Mouse (Mus musculus) lung, adult 2 months (tissue): ENCODE data around the gene 1600002K03Rik. TPM values are rescaled to one million over a fixed set of nuclear protein-coding genes. Genes with fewer than 3 reads are reported as not detected.
"Not testable (repeated sequence)": the region's sequence is repeated elsewhere in the genome, so short reads cannot be mapped to it uniquely, and the experiment has no call there.

ENCODE experiments used
- DNase-seq: peaks from one replicate; pipeline ENCODE4 v3.0.0; 2022
- H3K4me1 ChIP-seq: fragments of 200-500 bp; 2 replicates; pipeline ENCODE4 v1.6.1; 2011; ENCODE audit warnings: low read length; ENCODE audit not compliant: control insufficient read depth, insufficient read depth
- H3K4me3 ChIP-seq: fragments of 200-500 bp; replicated peaks from 2 replicates; pipeline ENCODE3; 2011; ENCODE audit warnings: low read depth, mild to moderate bottlenecking, control low read depth, low read length; ENCODE audit errors: extremely low read depth
- CTCF ChIP-seq: fragments of 200-500 bp; IDR thresholded peaks from 2 replicates; pipeline ENCODE4 v1.5.1; 2011; ENCODE audit warnings: mild to moderate bottlenecking, low read length, control low read depth; ENCODE audit not compliant: insufficient read depth
- POLR2A ChIP-seq: fragments of 200-500 bp; IDR thresholded peaks from 2 replicates; pipeline ENCODE4 v1.6.1; 2011; ENCODE audit warnings: low read depth, mild to moderate bottlenecking, control low read depth, low read length, borderline replicate concordance; ENCODE audit errors: extremely low read depth
- WGBS: fragments of 180-500 bp; shearing (Covaris S2); methylation state at CpG from one replicate; pipeline ENCODE4 v1.1.7; 2018; 5-methylcytosine and 5-hydroxymethylcytosine counted together
- polyA plus RNA-seq: library from polyadenylated mRNA; depleted of rRNA; stranded (reverse); fragments of >200 nt; gene quantifications from 2 replicates; pipeline ENCODE4 v1.2.3, GENCODE M21; 2012; rRNA removed

1600002K03Rik gene
- polyA plus RNA-seq, 1 experiment: 11.2 TPM

GRCm38 (mm10) chr10:80199440-80200008 lies 26.8 kb downstream of the 1600002K03Rik start:
- WGBS: 57% methylated on average over 3 of the region's 3 CpGs
- Histone ChIP-seq H3K4me3 (no peak overlapping the region), H3K4me1 (no peaks in the 10 kb centered on the region)
- peak; percentile 66 for DNase-seq
- peak; percentile 93 for TF ChIP-seq CTCF
- TF ChIP-seq POLR2A: no peak

DNA sequence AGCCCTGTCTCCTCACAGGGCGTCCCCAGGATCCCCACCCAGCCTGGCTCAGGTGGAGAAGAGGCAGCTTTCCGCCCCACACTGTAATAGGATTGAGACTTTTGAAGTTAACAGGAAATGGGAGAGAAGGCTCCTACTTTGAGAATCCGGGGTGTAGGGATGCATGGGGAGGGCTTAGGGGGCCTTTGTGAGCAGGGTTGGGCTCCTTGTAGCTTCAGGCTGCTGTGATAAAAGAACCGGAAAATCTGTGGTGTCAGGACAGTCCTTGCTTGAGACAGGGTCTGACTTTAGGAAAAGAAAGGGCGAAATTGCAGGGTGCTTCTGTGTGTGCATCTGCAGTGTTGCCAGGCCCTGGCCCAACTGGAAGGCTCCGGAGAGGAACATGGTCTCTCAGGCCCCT lies 27.7 kb downstream of the 1600002K03Rik start:
- Histone ChIP-seq H3K4me3 (no peak overlapping the region), H3K4me1 (no peaks in the 10 kb centered on the region)
- no peak for TF ChIP-seq POLR2A
- no peak for TF ChIP-seq CTCF
- DNase-seq: no peak
- 76% methylated on average over 6 of the region's 6 CpGs for WGBS

DNA sequence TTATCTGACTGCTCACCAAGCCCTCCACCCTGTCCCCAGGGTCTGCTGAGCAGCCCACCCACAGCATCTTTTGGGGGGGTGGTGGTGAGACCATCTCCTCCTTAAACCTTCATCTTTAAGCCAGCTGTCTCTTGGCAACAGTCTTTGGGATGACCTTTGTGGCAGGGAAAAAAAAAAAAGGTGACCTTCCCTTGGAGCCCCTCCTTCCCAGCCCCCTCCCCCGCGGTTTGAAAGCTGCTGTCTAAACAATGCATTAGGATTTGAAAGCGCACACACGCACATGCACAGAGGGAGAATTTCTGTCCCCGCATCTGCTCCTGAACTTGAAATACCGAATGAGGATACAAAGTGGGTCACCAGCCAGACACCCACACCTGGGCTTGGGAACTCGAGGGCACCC lies 31.3 kb downstream of the 1600002K03Rik start:
- TF ChIP-seq CTCF: no peak
- no peak for TF ChIP-seq POLR2A
- no peaks in the 10 kb centered on the region for H3K4me1 ChIP-seq
- WGBS: 28% methylated on average over 7 of the region's 7 CpGs
- no peak for DNase-seq
- H3K4me3 ChIP-seq: no peak overlapping the region

DNA sequence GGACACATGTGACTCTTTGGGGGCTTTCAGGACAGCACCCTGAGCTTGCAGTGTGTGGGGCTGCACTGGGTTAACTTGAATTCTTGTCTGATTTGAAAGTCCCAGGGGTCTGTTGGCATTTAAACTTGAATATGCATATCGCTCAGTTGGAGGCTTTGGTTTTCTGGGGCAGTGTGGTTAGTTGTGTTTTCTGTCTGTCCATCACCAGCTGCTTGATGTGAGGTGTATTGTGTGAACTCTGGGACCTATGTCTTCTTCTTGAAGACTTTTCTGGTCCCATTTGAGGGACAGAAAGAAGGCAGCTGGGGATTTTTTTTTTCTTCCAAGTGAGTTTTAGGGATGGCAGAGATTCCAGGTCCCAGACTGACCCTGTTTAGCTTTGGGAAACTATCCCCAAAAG lies 34.5 kb downstream of the 1600002K03Rik start:
- WGBS: 75% methylated on average over 1 of the region's 1 CpGs
- Histone ChIP-seq H3K4me3 (no peak overlapping the region), H3K4me1 (no peaks in the 10 kb centered on the region)
- TF ChIP-seq POLR2A (no peak), CTCF (no peak)
- DNase-seq: no peak

- no peak for DNase-seq
- no peak overlapping the region for H3K4me3 ChIP-seq
- H3K4me1 ChIP-seq: no peaks in the 10 kb centered on the region
- no peak for TF ChIP-seq CTCF
- TF ChIP-seq POLR2A: no peak
- WGBS: 79% methylated on average over 10 of the region's 10 CpGs
These were observed 34.9 kb downstream of the 1600002K03Rik start for GRCm38 (mm10) chr10:80207676-80208075.

DNA sequence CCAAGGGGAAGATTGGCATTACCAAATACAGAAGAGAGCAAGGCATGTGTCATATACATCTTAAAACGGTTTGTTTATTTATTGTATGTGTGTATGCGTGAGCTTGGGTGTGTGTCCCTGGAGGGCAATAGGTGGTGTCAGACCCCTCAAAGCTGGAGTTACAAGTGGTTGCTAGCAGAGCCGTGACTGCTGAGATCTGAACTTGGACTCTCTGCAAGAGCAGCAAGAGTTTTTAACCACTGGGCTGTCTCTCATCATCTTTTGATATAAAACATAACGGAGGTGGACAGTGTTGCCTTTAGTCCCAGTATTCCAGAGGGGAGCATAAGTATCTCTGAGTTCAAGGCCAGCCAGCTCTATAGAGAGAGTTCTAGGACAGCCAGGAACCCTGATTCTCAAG lies 35.5 kb downstream of the 1600002K03Rik start:
- Histone ChIP-seq H3K4me3 (no peak overlapping the region), H3K4me1 (no peaks in the 10 kb centered on the region)
- no peak for TF ChIP-seq POLR2A
- no peak for TF ChIP-seq CTCF
- no peak for DNase-seq
- WGBS: 66% methylated on average over 4 of the region's 4 CpGs

- 40% methylated on average over 24 of the region's 24 CpGs for WGBS
- Histone ChIP-seq H3K4me1 (no peaks in the 10 kb centered on the region), H3K4me3 (no peak overlapping the region)
- no peak for TF ChIP-seq POLR2A
- no peak for TF ChIP-seq CTCF
- no peak for DNase-seq
These were observed 36.2 kb downstream of the 1600002K03Rik start for GRCm38 (mm10) chr10:80208841-80209371.

- not testable (repeated sequence) for H3K4me1 ChIP-seq, DNase-seq, H3K4me3 ChIP-seq
- WGBS: 67% methylated on average over 7 of the region's 7 CpGs
These were observed 38.9 kb downstream of the 1600002K03Rik start for GRCm38 (mm10) chr10:80211547-80212103.

- Histone ChIP-seq H3K4me3 (no peak overlapping the region), H3K4me1 (no peaks in the 10 kb centered on the region; the same call in 1 of the 2 replicates)
- WGBS: 44% methylated on average over 16 of the region's 16 CpGs
- DNase-seq: no peak
- TF ChIP-seq CTCF (no peak), POLR2A (no peak)
These were observed 42.5 kb downstream of the 1600002K03Rik start for GRCm38 (mm10) chr10:80215048-80215772.

DNA sequence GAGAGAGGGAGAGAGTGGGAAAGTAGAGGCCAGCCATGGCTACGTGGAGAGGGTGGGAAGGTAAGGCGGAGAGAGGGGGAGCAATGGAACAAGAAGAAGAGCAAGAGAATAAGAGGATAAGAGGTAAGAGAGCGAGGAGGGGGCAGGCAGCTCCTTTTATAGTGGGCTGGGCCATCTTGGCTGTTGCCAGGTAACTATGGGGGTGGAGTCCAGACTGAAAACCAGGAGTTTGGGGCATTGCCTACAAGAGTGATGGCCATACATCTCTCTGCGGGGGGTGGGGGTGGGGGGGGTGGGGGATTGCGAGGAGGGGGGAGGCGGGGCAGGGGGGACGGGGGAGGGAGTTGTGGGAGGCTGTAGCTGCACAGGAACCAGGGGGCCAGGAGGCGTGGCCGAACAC lies 47.9 kb downstream of the 1600002K03Rik start:
- Histone ChIP-seq H3K4me1 (no peaks in the 10 kb centered on the region; the same call in 1 of the 2 replicates), H3K4me3 (no peak overlapping the region)
- no peak for DNase-seq
- TF ChIP-seq CTCF: no peak
- TF ChIP-seq POLR2A: no peak
- 59% methylated on average over 6 of the region's 9 CpGs for WGBS

GRCm38 (mm10) chr10:80223137-80223536 lies 50.4 kb downstream of the 1600002K03Rik start:
- not testable (repeated sequence) for DNase-seq, H3K4me3 ChIP-seq, H3K4me1 ChIP-seq
- 63% methylated on average over 2 of the region's 2 CpGs for WGBS

Other genes starting within 250 kb of the 1600002K03Rik start
- gene Arid3a, start 245.9 kb upstream of the 1600002K03Rik start, polyA plus RNA-seq: 7.8 and 8.6 TPM in 2 replicates
- gene Wdr18, start 212.8 kb upstream of the 1600002K03Rik start, polyA plus RNA-seq: 33.5 and 35.5 TPM in 2 replicates
- gene Grin3b, start 202.2 kb upstream of the 1600002K03Rik start, polyA plus RNA-seq: 0.33 TPM in 1 of 2 replicates, not detected in the other
- gene Tmem259, start 188.6 kb upstream of the 1600002K03Rik start, polyA plus RNA-seq: 294 and 318 TPM in 2 replicates
- 387 and 395 TPM in 2 replicates for gene Cnn2, start 184.4 kb upstream of the 1600002K03Rik start, polyA plus RNA-seq
- 31.4 and 38.2 TPM in 2 replicates for gene Abca7, start 176.4 kb upstream of the 1600002K03Rik start, polyA plus RNA-seq
- gene Arhgap45, start 156.3 kb upstream of the 1600002K03Rik start, polyA plus RNA-seq: 102 and 103 TPM in 2 replicates
- 199 and 208 TPM in 2 replicates for gene Polr2e, start 133.1 kb upstream of the 1600002K03Rik start, polyA plus RNA-seq
- 581 and 623 TPM in 2 replicates for gene Gpx4, start 125.8 kb upstream of the 1600002K03Rik start, polyA plus RNA-seq
- 83.7 and 85.8 TPM in 2 replicates for gene Sbno2, start 67.4 kb upstream of the 1600002K03Rik start, polyA plus RNA-seq
- 161 and 168 TPM in 2 replicates for gene Stk11, start 57.1 kb upstream of the 1600002K03Rik start, polyA plus RNA-seq
- 709 and 1,054 TPM in 2 replicates for gene Atp5d, start 34.3 kb upstream of the 1600002K03Rik start, polyA plus RNA-seq
- 29.9 and 31.5 TPM in 2 replicates for gene Cbarp, start 32.1 kb upstream of the 1600002K03Rik start, polyA plus RNA-seq
- gene Midn, start 24.7 kb upstream of the 1600002K03Rik start, polyA plus RNA-seq: 110 and 150 TPM in 2 replicates
- gene Cirbp, start 7.0 kb upstream of the 1600002K03Rik start, polyA plus RNA-seq: 162 and 200 TPM in 2 replicates
- gene Efna2, start 6.5 kb downstream of the 1600002K03Rik start, polyA plus RNA-seq: 3.6 and 4.7 TPM in 2 replicates
- 39.6 and 42.0 TPM in 2 replicates for gene Mum1, start 53.5 kb downstream of the 1600002K03Rik start, polyA plus RNA-seq
- gene Ndufs7, start 76.2 kb downstream of the 1600002K03Rik start, polyA plus RNA-seq: 421 and 497 TPM in 2 replicates
- gene Gamt, start 88.1 kb downstream of the 1600002K03Rik start, polyA plus RNA-seq: 26.4 and 29.7 TPM in 2 replicates
- 65.9 and 68.5 TPM in 2 replicates for gene Dazap1, start 88.5 kb downstream of the 1600002K03Rik start, polyA plus RNA-seq
- 1,318 and 1,397 TPM in 2 replicates for gene Rps15, start 119.5 kb downstream of the 1600002K03Rik start, polyA plus RNA-seq
- 3.8 and 4.1 TPM in 2 replicates for gene Apc2, start 123.0 kb downstream of the 1600002K03Rik start, polyA plus RNA-seq
- gene 2310011J03Rik, start 147.6 kb downstream of the 1600002K03Rik start, polyA plus RNA-seq: 58.4 and 62.4 TPM in 2 replicates
- gene Pcsk4, start 156.6 kb downstream of the 1600002K03Rik start, polyA plus RNA-seq: 9.8 and 10.4 TPM in 2 replicates
- 23.7 and 26.8 TPM in 2 replicates for gene Reep6, start 157.0 kb downstream of the 1600002K03Rik start, polyA plus RNA-seq
- 87.6 and 89.2 TPM in 2 replicates for gene Adamtsl5, start 175.5 kb downstream of the 1600002K03Rik start, polyA plus RNA-seq
- gene Plk5, start 183.5 kb downstream of the 1600002K03Rik start, polyA plus RNA-seq: 5.5 and 6.0 TPM in 2 replicates
- 37.5 and 48.3 TPM in 2 replicates for gene Mex3d, start 214.7 kb downstream of the 1600002K03Rik start, polyA plus RNA-seq
- gene Mbd3, start 226.6 kb downstream of the 1600002K03Rik start, polyA plus RNA-seq: 131 and 143 TPM in 2 replicates
- 1,202 and 1,263 TPM in 2 replicates for gene Uqcr11, start 233.9 kb downstream of the 1600002K03Rik start, polyA plus RNA-seq